Mouse (Mus musculus) midbrain, embryonic 13.5 days (tissue): Measurements from ENCODE around the gene Ugt1a6a. TPM values are rescaled to one million over a fixed set of nuclear protein-coding genes. Genes with fewer than 3 reads are reported as not detected.

ENCODE experiments used
- ATAC-seq: fragments of 200-750 bp; cut with Nextera tagmentation; 2 replicates; pipeline ENCODE4 v1.8.0; 2017; ENCODE audit warnings: mild to moderate bottlenecking, moderate TSS enrichment, moderate library complexity
- H3K27ac ChIP-seq: fragments of 300-500 bp; sonication (generic); 2 replicates; pipeline ENCODE4 v1.5.1; 2015; ENCODE audit warnings: inconsistent platforms, mild to moderate bottlenecking, moderate library complexity
- H3K27me3 ChIP-seq: fragments of 300-500 bp; sonication (generic); 2 replicates; pipeline ENCODE4 v1.6.1; 2015; ENCODE audit warnings: mild to moderate bottlenecking, inconsistent platforms
- H3K36me3 ChIP-seq: fragments of 300-500 bp; sonication (generic); 2 replicates; pipeline ENCODE4 v1.6.1; 2015; ENCODE audit warnings: mild to moderate bottlenecking, inconsistent platforms
- H3K4me1 ChIP-seq: fragments of 300-500 bp; sonication (generic); replicated peaks from 2 replicates; pipeline ENCODE4 v1.6.1; 2015; ENCODE audit warnings: inconsistent platforms
- H3K4me2 ChIP-seq: fragments of 300-500 bp; sonication (generic); replicated peaks from 2 replicates; pipeline ENCODE4 v1.6.1; 2015; ENCODE audit warnings: moderate library complexity, mild to moderate bottlenecking, inconsistent platforms
- H3K4me3 ChIP-seq: fragments of 300-500 bp; sonication (generic); replicated peaks from 2 replicates; pipeline ENCODE4 v1.5.1; 2015; ENCODE audit warnings: mild to moderate bottlenecking, inconsistent platforms
- H3K9ac ChIP-seq: fragments of 300-500 bp; sonication (generic); replicated peaks from 2 replicates; pipeline ENCODE4 v1.6.1; 2015; ENCODE audit warnings: mild to moderate bottlenecking, inconsistent platforms
- H3K9me3 ChIP-seq: fragments of 300-500 bp; sonication (generic); 2 replicates; pipeline ENCODE4 v1.6.1; 2016; ENCODE audit warnings: mild to moderate bottlenecking, inconsistent platforms
- WGBS: fragments of 180-500 bp; shearing (Covaris S2); methylation state at CpG from one replicate; pipeline ENCODE4 v1.1.7; 2015; 5-methylcytosine and 5-hydroxymethylcytosine counted together
- polyA plus RNA-seq: library from polyadenylated mRNA; unstranded; fragments of >200 nt; fragmentation: Nextera tagmentation; extraction: Ambion mirVana; gene quantifications from 2 replicates; pipeline ENCODE4 v1.2.1, GENCODE M21; 2015

Ugt1a6a gene
- polyA plus RNA-seq, 1 experiment from 2014 or later: 0.90 TPM

DNA sequence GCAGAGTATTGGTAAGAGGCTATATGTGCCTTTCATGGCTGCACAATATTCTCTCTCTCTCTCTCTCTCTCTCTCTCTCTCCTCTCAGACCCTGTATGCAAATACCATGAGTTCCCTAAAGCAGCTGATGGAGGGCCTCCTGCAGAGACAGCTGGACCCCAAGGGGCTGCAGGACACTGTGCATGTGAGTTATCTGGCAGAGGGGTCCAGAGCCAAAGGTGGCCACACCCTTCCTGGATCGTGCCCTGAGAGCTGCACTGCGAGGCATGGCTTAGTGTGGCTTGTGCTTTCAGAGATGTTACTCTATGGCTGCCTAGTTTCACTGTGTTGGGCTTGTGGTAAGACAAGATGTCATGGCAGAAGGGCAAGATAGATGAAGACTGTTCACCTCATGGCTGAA lies 113.1 kb downstream of the Ugt1a6a start:
- no peaks in the 10 kb centered on the region for H3K4me1 ChIP-seq
- WGBS: 48% methylated on average over 2 of the region's 2 CpGs

DNA sequence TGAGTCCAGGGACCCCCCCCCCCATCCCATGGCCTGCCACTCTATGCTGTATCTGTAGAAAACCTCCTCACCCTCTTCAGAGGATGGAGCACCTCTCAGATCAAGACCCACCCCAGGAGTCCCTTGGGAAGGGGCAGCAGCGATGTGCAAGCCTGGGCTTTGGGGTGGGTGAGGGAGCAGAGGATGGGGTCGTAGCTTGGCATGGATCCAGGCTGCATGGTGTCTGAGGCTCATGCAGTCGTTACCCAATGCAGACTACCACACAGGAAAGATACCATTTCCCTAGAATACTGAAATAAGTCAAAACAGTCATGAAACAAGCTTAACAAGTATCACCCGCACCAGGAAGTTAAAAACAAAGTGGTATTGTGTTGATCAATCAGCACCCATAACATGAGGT lies 114.0 kb downstream of the Ugt1a6a start:
- Histone ChIP-seq H3K27me3 (no peaks in the 10 kb centered on the region), H3K4me1 (no peaks in the 10 kb centered on the region), H3K9me3 (peaks cover 96% of the 10 kb centered on the region), H3K36me3 (no peaks in the 10 kb centered on the region), H3K27ac (no peak overlapping the region), H3K4me2 (no peak overlapping the region), H3K9ac (no peak overlapping the region), H3K4me3 (no peak overlapping the region)
- 71% methylated on average over 4 of the region's 4 CpGs for WGBS
- no peak for ATAC-seq

More for the DNA sequence above, 113.1 kb downstream of the Ugt1a6a start:
- Histone ChIP-seq H3K4me2 (no peak overlapping the region), H3K9ac (no peak overlapping the region), H3K9me3 (peaks cover 95% of the 10 kb centered on the region), H3K36me3 (no peaks in the 10 kb centered on the region), H3K27ac (no peak overlapping the region), H3K27me3 (no peaks in the 10 kb centered on the region), H3K4me3 (no peak overlapping the region)
- no peak for ATAC-seq

DNA sequence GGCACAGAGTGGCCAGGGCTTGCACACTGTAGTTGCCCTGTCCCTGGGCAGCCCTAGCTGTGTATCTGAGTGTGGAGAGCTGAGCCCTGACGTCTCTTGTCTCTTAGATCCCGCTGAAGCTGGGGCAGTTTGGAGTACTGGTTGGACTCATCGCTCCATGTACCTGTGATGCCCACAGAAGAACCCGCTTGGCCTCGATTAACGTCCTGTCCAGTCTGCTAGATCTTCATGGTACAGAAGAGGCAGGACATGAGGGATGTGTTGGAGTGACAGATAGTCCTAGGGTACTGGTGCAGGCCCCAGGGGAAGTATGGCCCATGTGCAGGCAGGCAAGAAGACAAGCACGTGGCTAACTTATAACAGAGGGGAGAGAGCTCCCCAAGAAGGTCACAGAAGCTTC lies 115.0 kb downstream of the Ugt1a6a start:
- Histone ChIP-seq H3K27me3 (no peaks in the 10 kb centered on the region), H3K27ac (no peak overlapping the region), H3K36me3 (no peaks in the 10 kb centered on the region), H3K4me2 (no peak overlapping the region), H3K9ac (no peak overlapping the region), H3K4me1 (no peaks in the 10 kb centered on the region), H3K4me3 (no peak overlapping the region), H3K9me3 (peaks cover 96% of the 10 kb centered on the region)
- no peak for ATAC-seq
- 76% methylated on average over 7 of the region's 7 CpGs for WGBS

DNA sequence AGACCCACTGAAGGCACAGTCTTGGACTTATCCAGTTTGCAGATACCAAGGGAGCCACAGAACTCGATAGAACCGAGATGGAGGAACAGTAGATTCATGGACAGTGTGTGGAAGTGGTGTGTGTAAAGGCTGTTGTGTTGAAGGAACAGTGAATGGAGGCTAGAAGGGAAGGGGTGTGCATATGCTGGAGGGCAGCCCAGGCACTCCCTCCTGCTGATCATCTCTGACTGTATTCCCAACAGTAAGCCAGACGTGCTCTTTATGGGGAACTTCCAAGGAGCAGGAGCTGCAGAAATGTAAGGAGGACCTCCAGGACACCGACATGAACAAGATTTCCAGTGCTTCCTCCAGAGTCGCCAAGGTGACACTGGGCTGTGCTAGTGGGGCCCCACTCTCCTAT lies 115.4 kb downstream of the Ugt1a6a start:
- Histone ChIP-seq H3K27ac (no peak overlapping the region), H3K27me3 (no peaks in the 10 kb centered on the region), H3K9ac (no peak overlapping the region), H3K4me2 (no peak overlapping the region), H3K4me1 (no peaks in the 10 kb centered on the region), H3K36me3 (no peaks in the 10 kb centered on the region), H3K4me3 (no peak overlapping the region), H3K9me3 (peaks cover 96% of the 10 kb centered on the region)
- ATAC-seq: no peak
- WGBS: 82% methylated on average over 5 of the region's 5 CpGs

DNA sequence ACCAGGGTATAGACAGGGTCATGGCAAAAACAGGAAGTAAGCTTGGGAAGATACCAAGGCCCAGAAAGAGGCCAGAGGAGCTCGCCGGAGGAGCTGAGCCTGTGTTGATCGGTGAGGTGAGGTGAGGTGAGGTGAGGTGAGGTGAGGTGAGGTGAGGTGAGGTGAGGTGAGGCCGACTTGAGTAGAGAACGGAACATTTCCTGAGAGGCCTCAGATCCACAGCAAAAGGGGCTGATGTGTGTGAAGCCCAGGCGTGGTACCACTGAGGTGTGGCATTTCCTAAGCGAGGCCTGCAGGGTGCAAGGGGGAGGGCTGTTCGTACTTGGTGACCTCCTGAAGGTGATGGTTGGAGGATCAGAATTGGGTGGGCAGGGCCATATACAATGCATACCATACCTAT lies 118.5 kb downstream of the Ugt1a6a start:
- 75% methylated on average over 8 of the region's 8 CpGs for WGBS
- H3K27ac ChIP-seq: no peak overlapping the region
- ATAC-seq: no peak
- H3K4me1 ChIP-seq: no peaks in the 10 kb centered on the region
- no peaks in the 10 kb centered on the region for H3K36me3 ChIP-seq
- H3K27me3 ChIP-seq: no peaks in the 10 kb centered on the region
- H3K9ac ChIP-seq: no peak overlapping the region
- no peak overlapping the region for H3K4me2 ChIP-seq
- H3K4me3 ChIP-seq: no peak overlapping the region
- peaks cover 97% of the 10 kb centered on the region for H3K9me3 ChIP-seq

DNA sequence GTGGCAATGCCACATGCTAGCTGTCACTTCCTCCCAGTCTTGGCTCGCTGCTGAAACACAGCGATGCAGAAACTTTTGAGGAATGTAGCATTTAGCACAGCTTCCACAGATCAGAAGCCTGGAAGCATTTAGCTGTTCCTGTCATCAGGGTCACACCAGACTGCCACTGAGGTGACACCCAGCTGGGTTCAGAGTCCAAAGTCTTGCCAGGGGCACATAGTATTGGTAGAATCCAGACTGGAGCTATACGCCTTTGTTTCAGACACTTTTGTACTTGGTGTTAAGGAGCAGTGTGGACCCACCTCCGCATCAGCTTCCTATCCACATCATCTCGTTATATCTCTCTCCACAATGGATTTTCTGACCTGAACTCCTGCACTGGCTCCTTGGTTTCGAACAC lies 118.9 kb downstream of the Ugt1a6a start:
- Histone ChIP-seq H3K27ac (no peak overlapping the region), H3K4me2 (no peak overlapping the region), H3K4me1 (no peaks in the 10 kb centered on the region), H3K9me3 (peaks cover 96% of the 10 kb centered on the region), H3K4me3 (no peak overlapping the region), H3K9ac (no peak overlapping the region), H3K36me3 (no peaks in the 10 kb centered on the region), H3K27me3 (no peaks in the 10 kb centered on the region)
- no peak for ATAC-seq
- WGBS: 73% methylated on average over 6 of the region's 6 CpGs

DNA sequence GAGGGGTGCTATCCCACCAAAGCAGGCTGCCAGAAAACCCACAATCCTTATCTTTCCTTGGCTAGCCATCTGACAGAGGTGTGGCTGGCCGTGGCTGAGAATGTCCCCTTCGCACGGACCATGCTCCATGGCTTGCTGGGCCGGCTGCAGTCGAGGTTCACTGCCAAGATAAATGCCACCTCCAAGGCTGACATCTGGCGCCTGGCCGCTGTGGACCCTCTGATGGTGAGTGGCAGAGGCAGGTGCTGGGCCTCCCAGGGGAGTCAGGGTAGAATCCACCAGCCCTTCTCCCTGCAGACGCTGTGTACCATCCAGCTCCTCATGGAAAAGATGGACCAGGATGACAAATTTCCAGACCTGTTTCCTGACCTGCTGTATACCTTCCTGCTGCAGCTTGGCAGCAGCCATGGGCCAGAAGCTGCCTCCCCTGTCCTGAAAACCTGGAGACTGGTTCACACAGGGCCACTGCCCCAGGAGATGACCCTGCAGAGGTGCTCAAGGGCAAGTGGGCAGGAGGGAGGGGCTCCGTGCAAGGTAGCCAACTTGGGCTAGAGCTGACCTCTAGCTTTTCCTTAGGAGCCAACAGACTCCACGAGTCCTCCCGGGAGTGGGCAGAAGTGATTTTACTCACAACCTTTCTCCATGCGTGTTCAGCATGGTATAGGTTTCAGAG lies 120.3 kb downstream of the Ugt1a6a start:
- 88% methylated on average over 12 of the region's 12 CpGs for WGBS
- Histone ChIP-seq H3K27ac (no peak overlapping the region), H3K27me3 (no peaks in the 10 kb centered on the region), H3K9me3 (peaks cover 87% of the 10 kb centered on the region), H3K4me2 (no peak overlapping the region), H3K4me3 (no peak overlapping the region), H3K36me3 (peaks cover 9% of the 10 kb centered on the region), H3K9ac (no peak overlapping the region), H3K4me1 (no peaks in the 10 kb centered on the region)
- ATAC-seq: 0 out of 2 replicates have a peak, but pooled peaks have one; percentile 1

DNA sequence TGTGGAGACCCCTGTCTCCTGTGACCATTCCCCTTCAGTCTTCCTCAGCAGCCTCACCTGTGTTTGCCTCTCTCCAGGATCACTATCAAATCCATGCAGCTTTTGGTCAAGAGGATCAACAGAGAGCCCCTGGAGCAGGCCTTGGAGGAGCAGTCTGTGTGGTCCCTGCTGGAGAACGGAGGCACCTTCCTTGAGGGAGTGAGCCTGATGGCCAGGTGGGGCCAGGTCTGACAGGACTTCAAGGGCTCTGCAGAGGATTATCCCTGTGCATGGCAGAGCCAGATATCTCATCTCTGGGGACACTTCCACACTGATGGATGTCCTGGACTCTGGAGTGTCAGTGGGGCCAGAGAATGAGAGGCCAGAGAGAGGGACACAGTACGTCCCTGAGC lies 120.9 kb downstream of the Ugt1a6a start:
- Histone ChIP-seq H3K4me2 (no peak overlapping the region), H3K4me1 (no peaks in the 10 kb centered on the region), H3K9ac (no peak overlapping the region), H3K4me3 (no peak overlapping the region), H3K27ac (no peak overlapping the region), H3K36me3 (peaks cover 15% of the 10 kb centered on the region), H3K27me3 (no peaks in the 10 kb centered on the region), H3K9me3 (peaks cover 82% of the 10 kb centered on the region)
- WGBS: 52% methylated on average over 2 of the region's 2 CpGs
- 0 out of 2 replicates have a peak, but pooled peaks have one; percentile 0 for ATAC-seq

DNA sequence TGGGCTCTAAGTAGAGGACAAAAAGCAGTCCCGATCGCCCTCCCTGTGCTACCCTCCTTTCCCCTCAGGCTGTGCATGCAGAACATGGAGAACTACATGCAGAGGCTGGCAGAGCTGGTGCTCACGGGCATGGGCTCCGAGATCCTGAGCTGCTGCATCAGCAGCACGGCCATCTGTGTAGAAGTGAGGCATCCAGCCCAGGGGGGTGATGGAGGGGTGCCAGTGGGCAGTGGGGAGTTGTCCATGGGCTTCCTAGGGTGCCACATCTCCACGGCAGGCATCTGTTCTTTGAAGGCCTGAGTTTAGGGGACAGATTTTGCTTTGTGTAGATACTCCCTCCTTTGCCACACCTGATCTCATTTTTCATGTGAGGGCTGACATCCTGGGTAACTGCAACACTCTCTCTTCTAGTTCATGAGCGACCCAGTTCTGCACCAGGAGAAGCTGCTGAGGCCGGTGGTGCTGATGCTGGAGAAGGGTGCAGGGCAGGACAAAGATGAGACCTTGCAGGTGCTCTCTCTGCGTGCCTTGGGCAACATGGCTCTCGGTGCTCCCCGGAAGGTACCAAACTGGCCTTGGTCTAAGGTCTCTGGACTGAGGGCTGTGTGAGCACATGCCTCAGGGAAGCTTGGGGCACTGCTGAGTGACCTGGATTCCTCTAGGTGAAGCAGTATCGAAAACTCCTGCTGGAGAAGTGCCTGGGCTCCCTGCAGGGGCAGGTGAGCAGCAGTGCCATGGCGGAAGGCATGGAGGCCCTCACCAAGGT lies 121.6 kb downstream of the Ugt1a6a start:
- peaks cover 22% of the 10 kb centered on the region for H3K36me3 ChIP-seq
- H3K27me3 ChIP-seq: no peaks in the 10 kb centered on the region
- H3K4me3 ChIP-seq: no peak overlapping the region
- ATAC-seq: 0 out of 2 replicates have a peak, but pooled peaks have one; percentile 0
- H3K9me3 ChIP-seq: peaks cover 75% of the 10 kb centered on the region
- H3K4me2 ChIP-seq: no peak overlapping the region
- 82% methylated on average over 13 of the region's 13 CpGs for WGBS
- no peak overlapping the region for H3K9ac ChIP-seq
- H3K27ac ChIP-seq: no peak overlapping the region
- H3K4me1 ChIP-seq: no peaks in the 10 kb centered on the region

DNA sequence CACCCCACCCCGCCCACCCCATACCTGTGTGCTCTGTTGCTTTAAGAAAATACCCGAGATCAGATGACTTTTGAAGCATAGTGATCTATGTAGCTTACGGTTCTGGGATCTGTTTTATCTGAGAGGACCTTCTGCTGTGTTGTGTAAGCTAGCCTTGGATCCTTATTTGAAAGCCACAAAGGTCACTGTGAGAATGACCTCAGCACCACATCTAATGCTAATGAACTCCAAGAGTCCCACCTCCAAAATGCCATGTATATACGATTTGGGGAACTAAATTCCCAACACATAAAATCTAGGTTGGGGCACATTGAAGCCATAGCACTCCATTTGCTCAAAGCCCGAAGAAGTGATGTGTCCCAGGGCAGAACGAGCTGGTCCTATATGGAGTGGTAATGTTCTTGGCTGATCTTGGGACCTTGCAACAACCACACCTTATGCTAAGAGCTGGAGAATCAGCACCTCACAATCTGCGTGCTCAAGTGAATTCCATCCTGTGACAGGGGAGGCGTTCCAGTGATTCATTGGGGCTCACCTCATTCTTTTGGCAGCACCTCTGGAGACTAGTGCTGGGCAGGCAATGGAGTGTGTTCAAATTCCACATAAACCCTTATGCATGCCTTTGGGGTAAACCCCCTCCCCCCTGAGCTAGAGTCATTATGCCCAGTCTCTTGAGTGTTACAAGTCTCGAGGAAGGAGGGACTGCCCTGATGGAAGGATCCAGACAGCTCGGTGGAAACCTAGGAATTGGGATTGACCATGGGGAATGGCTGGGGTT lies 122.5 kb downstream of the Ugt1a6a start:
- no peak for ATAC-seq
- Histone ChIP-seq H3K9me3 (peaks cover 69% of the 10 kb centered on the region), H3K4me2 (no peak overlapping the region), H3K27ac (no peak overlapping the region), H3K36me3 (peaks cover 31% of the 10 kb centered on the region), H3K9ac (no peak overlapping the region), H3K4me3 (no peak overlapping the region), H3K4me1 (no peaks in the 10 kb centered on the region), H3K27me3 (no peaks in the 10 kb centered on the region)
- WGBS: 79% methylated on average over 10 of the region's 10 CpGs

DNA sequence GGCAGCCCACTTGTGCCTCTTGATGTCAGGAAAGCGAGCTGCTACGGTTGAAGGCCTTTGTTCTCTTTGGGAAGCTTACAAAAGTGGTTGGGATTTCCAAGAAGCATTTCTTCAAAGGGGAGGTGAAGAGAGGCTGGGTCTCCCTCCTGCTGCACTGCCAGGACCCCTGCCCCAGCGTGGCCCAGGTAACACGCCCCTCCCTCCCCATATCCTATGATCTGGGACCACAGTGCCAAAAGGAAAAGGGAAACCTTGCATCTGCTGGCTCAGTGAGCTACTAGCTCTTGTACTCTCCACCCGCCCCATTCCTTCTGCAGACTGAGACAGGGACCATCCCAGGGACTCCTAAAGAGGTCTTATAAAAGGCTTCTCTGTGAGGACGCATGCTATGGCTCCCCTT lies 123.1 kb downstream of the Ugt1a6a start:
- no peaks in the 10 kb centered on the region for H3K27me3 ChIP-seq
- WGBS: 79% methylated on average over 6 of the region's 6 CpGs

DNA sequence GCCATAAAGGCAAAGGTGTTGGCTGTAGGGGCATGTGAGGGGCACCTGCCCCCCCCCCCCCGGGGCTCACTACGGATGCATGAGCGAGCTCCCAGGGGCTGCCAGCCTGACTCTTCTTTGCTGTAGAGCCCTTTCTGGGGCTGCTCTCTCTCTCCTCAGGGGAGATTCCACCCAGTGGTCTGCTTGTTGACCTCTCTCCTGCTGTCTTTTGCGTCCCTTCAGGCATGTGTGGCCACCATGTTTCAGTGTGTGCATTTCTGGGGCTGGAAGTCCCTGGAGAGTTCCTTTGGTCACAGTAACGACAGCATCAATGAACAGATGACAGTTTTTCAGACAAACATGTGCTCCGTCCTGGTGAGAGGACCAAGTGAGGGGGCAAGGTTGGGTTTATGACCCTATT lies 123.8 kb downstream of the Ugt1a6a start:
- 73% methylated on average over 6 of the region's 6 CpGs for WGBS
- no peak overlapping the region for H3K4me3 ChIP-seq
- H3K27me3 ChIP-seq: no peaks in the 10 kb centered on the region
- no peak overlapping the region for H3K27ac ChIP-seq
- H3K4me2 ChIP-seq: no peak overlapping the region
- no peak overlapping the region for H3K9ac ChIP-seq
- H3K4me1 ChIP-seq: no peaks in the 10 kb centered on the region
- ATAC-seq: no peak
- peaks cover 56% of the 10 kb centered on the region for H3K9me3 ChIP-seq
- H3K36me3 ChIP-seq: peaks cover 44% of the 10 kb centered on the region

More for the DNA sequence above, 123.1 kb downstream of the Ugt1a6a start:
- no peaks in the 10 kb centered on the region for H3K4me1 ChIP-seq
- no peak overlapping the region for H3K9ac ChIP-seq
- H3K9me3 ChIP-seq: peaks cover 63% of the 10 kb centered on the region
- no peak overlapping the region for H3K27ac ChIP-seq
- H3K36me3 ChIP-seq: peaks cover 37% of the 10 kb centered on the region
- no peak for ATAC-seq
- no peak overlapping the region for H3K4me3 ChIP-seq
- H3K4me2 ChIP-seq: no peak overlapping the region
